Mouse (Mus musculus): Measurements from ENCODE around the gene Gm30302.

- TF ChIP-seq GATA1 (IDR thresholded peaks at IDR 0.05; ENCODE audit: low read length) (no peak), TAL1 (IDR thresholded peaks at IDR 0.05; ENCODE audit: low read length) (no peak)
Observed at GRCm38 (mm10) chr13:49845663-49846062, 46.9 kb upstream of the Gm30302 start.

All from erythroblast, embryonic 14.5 days (primary cell).